Mouse (Mus musculus) heart, postnatal 4 days (tissue): ENCODE measurements at regions not wholly inside any gene's neighbourhood (a gene's known extent, or its start where the extent isn't known, plus 50 kb on each side); places are given as distances from the start of the nearest gene placed in this dataset.

Experiments
- DNase-seq: peaks from one replicate; pipeline ENCODE4 v3.0.0; 2021

GRCm38 (mm10) chr1:151088535-151089125 is 93.7 kb upstream of the Gm47985 start:
- DNase-seq, result no peak

DNA sequence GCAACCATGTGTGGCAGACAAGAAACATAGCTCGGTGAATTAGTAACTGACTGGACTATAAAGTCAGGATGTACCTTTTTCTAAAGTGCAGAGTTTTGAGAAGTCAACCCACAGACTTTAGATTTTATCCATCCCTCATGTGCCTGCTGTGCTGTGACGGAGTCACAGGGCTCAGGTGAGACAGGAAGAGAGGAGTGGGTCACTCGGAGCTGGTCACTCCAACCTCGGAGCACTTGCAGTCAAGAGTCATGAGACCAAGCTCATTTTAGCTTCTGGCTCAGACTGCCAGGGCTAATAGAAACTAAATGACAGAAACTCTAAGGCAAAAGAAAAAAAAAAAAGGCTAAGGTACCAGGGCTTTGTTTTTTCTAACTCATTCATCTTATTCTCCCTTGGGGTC is 90.3 kb upstream of the Gm47985 start:
- DNase-seq, result no peak

GRCm38 (mm10) chr1:151095344-151096050 is 86.8 kb upstream of the Gm47985 start:
- no peak for DNase-seq

- DNase-seq, result peak; percentile 16
These were observed 86.3 kb upstream of the Gm47985 start for GRCm38 (mm10) chr1:151096079-151096478.

DNA sequence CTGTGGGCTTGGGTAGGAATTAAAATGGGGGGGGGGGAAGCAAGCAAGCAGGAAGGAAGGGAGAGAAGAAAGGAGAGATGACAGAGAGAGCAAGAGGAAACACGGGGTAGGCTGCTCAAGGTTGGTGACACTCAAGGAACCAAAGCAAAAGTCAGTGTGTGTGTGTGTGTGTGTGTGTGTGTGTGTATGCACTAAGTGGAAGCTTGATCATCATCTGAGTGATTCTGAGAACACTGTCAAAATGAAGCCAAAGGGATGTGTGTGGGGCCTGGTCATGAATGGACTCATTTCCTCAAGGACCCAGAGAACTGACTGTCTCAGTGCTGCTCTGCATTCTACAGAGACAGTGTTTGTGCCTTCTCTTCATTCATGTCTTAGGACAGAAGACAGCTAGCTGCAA is 84.8 kb upstream of the Gm47985 start:
- no peak for DNase-seq

DNA sequence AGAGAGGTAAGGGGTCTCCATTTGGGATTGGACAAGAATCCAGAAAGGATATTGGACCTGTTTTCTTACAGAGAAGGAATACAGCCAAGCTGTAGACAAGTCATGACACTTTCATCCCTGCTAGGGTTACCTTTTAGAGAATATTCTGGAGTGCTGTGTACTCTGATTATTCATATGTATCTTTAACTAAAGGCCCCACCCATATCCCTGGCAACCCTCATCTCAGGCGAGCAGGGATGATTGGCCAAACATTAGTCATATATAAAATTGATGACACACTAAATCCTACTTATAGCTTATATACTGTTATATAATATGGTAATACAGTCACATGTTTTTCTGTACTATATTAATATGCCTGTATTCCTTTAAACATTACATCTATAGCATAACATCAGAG is 83.6 kb upstream of the Gm47985 start:
- DNase-seq, result no peak

- DNase-seq, result no peak
These were observed 81.5 kb upstream of the Gm47985 start for GRCm38 (mm10) chr1:151100565-151101483.

GRCm38 (mm10) chr1:151101516-151101915 is 80.8 kb upstream of the Gm47985 start:
- DNase-seq, result no peak

GRCm38 (mm10) chr1:151102061-151102460 is 80.3 kb upstream of the Gm47985 start:
- DNase-seq, result no peak

DNA sequence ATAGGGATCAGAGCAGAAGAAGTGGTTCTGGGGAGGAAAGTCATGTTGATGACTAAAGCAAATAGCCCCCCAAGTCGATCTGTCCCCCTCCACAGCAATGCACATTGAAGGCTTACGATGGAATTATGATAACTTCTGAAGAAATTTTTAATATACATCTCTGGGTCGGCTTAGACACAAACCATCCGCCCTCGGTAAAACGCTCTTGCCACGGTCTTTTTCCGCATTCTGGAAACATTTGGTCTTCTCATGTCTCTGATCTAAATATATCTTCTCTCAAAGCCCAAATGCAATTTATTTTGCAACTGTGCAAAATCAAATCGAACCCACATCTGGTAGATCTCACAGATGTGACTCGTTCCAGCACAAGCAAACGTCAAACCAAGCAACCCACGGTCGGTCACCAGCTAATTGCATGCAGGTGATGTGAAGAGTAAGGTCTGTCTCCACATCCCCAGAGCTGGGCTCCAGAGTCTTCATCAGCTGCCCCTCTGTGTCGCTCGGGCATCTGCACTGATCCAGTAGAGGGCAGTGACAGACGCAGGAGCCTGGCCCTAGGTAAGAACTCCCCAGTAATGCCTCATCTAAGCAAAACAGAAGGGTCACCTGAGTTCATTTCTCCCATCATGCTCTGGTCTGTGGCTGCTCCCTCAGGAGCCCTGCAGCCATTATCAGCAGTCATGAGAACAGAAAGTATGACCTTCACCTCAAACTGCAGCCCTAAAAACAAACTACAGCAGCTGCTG is 79.5 kb upstream of the Gm47985 start:
- peak; percentile 25 for DNase-seq

- DNase-seq, result no peak
These were observed 78.8 kb upstream of the Gm47985 start for GRCm38 (mm10) chr1:151103522-151104037.

DNA sequence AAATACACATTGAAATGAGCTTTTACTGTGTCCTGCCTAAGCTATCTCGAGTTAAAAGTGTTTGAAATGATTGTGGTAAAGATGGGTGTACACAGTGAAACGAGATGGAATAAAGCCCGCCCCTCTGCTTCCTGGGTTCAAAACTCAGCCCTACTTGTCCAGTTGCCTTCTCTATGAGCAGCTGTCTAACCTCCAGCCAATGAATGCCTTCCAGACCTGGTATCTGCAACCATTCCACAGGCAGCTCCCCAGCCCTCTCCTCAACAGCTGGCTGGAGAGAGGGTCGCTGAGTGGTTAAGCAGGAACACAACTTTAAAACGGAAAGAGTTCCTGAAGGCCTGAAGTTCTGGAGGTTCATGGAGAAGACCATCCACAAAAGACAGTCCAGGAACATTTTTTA is 78.0 kb upstream of the Gm47985 start:
- DNase-seq, result no peak

DNA sequence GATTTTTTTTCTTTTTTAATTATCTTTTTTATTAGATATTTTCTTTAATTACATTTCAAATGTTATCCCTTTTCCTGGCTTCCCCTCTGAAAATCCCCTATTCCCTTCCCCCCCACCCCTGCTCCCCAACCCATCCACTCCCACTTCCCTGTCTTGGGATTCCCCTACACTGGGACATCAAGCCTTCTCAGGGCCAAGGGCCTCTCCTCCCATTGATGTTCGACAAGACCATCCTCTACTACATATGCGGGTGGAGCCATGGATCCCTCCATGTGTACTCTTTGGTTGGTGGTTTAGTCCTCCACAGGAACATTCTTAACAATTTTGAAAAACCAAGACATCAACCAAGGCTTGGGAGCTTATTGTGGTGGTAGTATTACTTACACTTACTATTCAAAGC is 77.5 kb upstream of the Gm47985 start:
- DNase-seq, result no peak

GRCm38 (mm10) chr1:151105251-151105650 is 77.1 kb upstream of the Gm47985 start:
- DNase-seq, result no peak

DNA sequence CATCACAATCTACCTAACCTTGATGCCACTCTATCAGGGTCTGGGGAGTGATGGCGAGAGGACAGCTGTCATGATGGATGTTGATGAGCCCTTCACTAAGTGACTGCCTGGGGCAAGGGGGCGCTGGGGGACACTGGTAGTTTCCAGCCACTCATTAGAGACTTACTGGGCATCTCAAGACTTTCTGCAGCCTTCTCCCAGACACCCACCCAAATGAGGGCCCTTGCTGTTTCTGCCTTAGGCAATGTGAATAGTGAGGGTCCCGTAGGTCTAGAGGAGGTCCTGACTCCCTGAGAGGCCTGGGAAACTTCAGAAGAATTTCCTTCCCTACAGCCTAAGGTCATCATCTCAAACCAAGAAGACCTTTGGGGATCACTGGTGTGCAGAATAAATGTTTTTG is 74.9 kb upstream of the Gm47985 start:
- no peak for DNase-seq

GRCm38 (mm10) chr1:151109333-151109732 is 73.0 kb upstream of the Gm47985 start:
- DNase-seq, result no peak

DNA sequence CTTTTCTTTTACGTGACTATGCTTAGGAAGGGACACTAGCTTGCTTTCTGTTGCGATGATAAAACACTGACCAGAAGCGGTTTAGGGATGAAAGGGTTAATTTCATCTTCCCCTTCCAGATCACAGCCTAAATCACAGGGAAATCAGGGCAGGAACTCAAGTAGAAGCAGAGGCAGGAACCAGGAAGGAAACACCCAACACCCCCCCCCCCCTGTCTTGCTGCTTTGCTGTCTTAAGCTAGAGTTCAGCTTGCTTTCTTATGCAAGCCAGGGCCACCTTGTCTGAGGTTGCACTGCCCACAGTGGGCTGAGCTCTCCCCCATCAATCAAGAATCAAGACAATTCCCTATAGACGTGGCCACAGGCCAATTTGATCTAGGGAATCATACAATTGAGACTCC is 71.9 kb upstream of the Gm47985 start:
- DNase-seq, result no peak

- DNase-seq, result no peak
These were observed 70.7 kb upstream of the Gm47985 start for GRCm38 (mm10) chr1:151111683-151112082.

DNA sequence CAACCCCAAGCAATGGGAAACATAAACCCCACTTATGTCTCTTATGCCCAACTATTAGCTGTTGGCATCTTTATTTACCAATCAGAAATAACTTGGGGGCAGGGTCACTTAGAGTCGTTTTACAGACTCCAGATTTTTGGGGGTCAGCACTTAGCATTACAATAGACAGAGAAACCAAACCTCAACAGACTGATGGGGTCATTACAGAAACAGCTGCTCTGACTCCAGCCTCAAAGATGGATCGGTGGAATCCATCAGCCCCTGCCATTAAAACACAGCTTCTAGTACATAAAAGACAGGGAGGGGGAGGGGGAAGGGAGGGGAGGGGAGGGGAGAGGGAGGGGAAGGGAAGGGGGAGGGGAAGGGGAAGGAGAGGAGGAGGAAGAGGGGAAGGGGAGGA is 69.9 kb upstream of the Gm47985 start:
- no peak for DNase-seq

GRCm38 (mm10) chr1:151113199-151113598 is 69.1 kb upstream of the Gm47985 start:
- DNase-seq, result no peak

DNA sequence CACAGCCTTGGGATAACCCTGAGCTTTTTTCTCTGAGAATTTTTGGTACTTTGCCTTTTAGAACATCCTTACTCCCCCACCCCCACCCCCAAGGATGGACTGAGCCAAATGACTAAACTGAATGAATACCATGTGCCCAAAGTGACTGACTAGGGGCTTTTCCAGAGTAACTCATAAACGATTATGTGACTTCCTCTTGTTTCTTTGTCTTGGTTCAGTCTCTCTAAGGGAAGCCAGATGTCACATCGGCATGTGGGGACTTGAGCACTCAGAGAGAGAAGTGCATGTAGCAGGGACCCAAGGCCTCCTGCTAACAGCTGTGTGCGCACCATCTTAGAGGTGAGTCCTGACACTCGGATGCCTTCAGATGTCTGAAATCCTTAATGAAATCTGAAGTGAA is 63.8 kb upstream of the Gm47985 start:
- DNase-seq, result no peak

DNA sequence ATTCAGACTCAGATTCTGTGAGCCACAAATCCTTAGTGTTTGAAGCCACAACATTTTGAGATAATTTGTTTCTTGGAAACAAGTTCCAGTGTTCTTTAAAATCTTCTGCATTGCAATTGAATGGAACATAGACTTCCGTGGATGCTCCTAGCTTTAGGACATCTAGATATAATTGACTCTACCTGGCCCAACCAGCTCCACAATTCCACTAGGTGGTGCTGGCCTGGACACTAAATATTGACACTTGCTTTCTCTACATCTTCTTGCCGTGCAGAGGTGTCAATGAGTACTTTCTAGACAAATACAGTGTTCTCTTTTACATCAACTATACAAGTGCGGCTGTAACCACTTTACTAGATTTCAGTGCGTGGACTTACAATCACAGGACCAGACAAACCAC is 63.4 kb upstream of the Gm47985 start:
- DNase-seq, result no peak

DNA sequence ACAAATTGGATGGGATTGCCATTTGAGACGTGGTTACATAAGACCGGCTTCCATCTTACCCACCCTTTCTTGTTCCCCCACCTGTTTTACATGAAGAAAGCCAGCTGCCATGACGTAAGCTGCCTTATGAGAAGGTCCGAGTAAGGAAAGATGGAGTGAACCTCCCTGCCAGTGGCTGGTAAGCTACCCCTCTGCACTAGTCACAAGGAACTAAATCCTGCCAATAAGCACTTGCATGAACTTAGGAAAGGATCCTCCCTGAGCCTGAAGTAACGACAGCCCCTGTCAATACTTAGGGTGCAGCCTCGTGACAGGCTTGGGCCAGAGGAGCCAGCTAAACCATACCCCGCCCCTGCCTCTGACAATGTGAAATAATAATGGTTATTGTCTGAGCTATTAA is 62.8 kb upstream of the Gm47985 start:
- no peak for DNase-seq
